Mouse (Mus musculus) lung, adult 2 months (tissue): ENCODE results near the gene Yipf4.

Experiments used
- CTCF ChIP-seq: fragments of 200-500 bp; IDR thresholded peaks from 2 replicates; pipeline ENCODE4 v1.5.1; 2011; ENCODE audit warnings: mild to moderate bottlenecking, low read length, control low read depth; ENCODE audit not compliant: insufficient read depth
- POLR2A ChIP-seq: fragments of 200-500 bp; IDR thresholded peaks from 2 replicates; pipeline ENCODE4 v1.6.1; 2011; ENCODE audit warnings: low read depth, mild to moderate bottlenecking, control low read depth, low read length, borderline replicate concordance; ENCODE audit errors: extremely low read depth

DNA sequence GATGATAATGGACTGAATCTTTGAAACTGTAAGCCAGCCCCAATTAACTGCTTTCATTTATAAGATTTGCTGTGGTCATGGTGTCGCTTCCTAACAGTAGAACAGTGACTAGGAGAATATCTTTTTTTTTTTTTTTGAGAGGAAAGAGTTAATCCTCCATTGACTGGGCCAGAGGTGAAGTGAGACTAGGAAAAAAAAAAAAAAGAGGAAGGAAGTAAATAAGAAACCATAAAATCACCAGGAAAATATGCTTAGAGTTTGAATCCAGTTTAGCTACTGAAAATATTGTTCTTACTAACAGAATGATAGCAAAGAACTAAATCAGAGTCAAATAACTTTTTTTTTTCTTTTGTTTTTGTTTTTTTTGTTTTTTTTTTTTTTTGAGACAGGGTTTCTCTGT lies 34.6 kb upstream of the Yipf4 start:
- TF ChIP-seq POLR2A (no peak), CTCF (no peak)
